Mouse (Mus musculus) liver, embryonic 11.5 days (tissue): ENCODE results near the gene Nop53. TPM values are rescaled to one million over a fixed set of nuclear protein-coding genes. Genes with fewer than 3 reads are reported as not detected.

ENCODE experiments used
- ATAC-seq: fragments of 200-750 bp; cut with Nextera tagmentation; replicated peaks from 2 replicates; pipeline ENCODE4 v1.8.0; 2017; ENCODE audit warnings: moderate number of reproducible peaks, mild to moderate bottlenecking, moderate TSS enrichment, moderate library complexity; ENCODE audit not compliant: low FRiP score
- DNase-seq: peaks from one replicate; pipeline ENCODE4 v3.0.0-alpha.2; 2017; ENCODE audit warnings: low spot score
- H3K27ac ChIP-seq: fragments of 300-500 bp; sonication (generic); 2 replicates; pipeline ENCODE4 v1.5.1; 2014; ENCODE audit warnings: mild to moderate bottlenecking, low read depth, low read length, control low read depth
- H3K27me3 ChIP-seq: fragments of 300-500 bp; sonication (generic); replicated peaks from 2 replicates; pipeline ENCODE4 v1.6.1; 2014; ENCODE audit warnings: low read length, mixed read lengths; ENCODE audit not compliant: control insufficient read depth, insufficient read depth
- H3K36me3 ChIP-seq: fragments of 300-500 bp; sonication (generic); 2 replicates; pipeline ENCODE4 v1.6.1; 2014; ENCODE audit warnings: mild to moderate bottlenecking, low read length, moderate library complexity, mixed read lengths; ENCODE audit not compliant: control insufficient read depth, insufficient read depth
- H3K4me1 ChIP-seq: fragments of 300-500 bp; sonication (generic); replicated peaks from 2 replicates; pipeline ENCODE4 v1.6.1; 2014; ENCODE audit warnings: low read length, mixed read lengths; ENCODE audit not compliant: control insufficient read depth, insufficient read depth
- H3K4me2 ChIP-seq: fragments of 300-500 bp; sonication (generic); 2 replicates; pipeline ENCODE4 v1.6.1; 2014; ENCODE audit warnings: mild to moderate bottlenecking, control low read depth, moderate library complexity
- H3K4me3 ChIP-seq: fragments of 300-500 bp; sonication (generic); 2 replicates; pipeline ENCODE4 v1.5.1; 2014; ENCODE audit warnings: low read depth, low read length, control low read depth
- H3K9ac ChIP-seq: fragments of 300-500 bp; sonication (generic); 2 replicates; pipeline ENCODE4 v1.6.1; 2014; ENCODE audit warnings: low read depth, low read length, control low read depth
- H3K9me3 ChIP-seq: fragments of 300-500 bp; sonication (generic); 2 replicates; pipeline ENCODE4 v1.6.1; 2016; ENCODE audit warnings: low read length, inconsistent platforms, mixed read lengths; ENCODE audit not compliant: control insufficient read depth
- whole genome bisulfite sequencing: fragments of 180-500 bp; shearing (Covaris S2); extraction: QIAGEN DNeasy Blood & Tissue Kit; methylation state at CpG from one replicate; pipeline ENCODE4 v1.1.7; 2014; 5-methylcytosine and 5-hydroxymethylcytosine counted together
- polyA plus RNA-seq: library from polyadenylated mRNA; unstranded; fragments of >200 nt; fragmentation: Nextera tagmentation; extraction: Ambion mirVana; gene quantifications from 2 replicates; pipeline ENCODE4 v1.2.1, GENCODE M21; 2014

The Nop53 gene
- polyA plus RNA-seq, 1 experiment from 2014 or later: 217 TPM

GRCm38 (mm10) chr7:15953307-15954074 lies 7.6 kb upstream of the Nop53 start:
- ATAC-seq: no peak
- no peak for DNase-seq
- no peak overlapping the region for H3K4me3 ChIP-seq
- H3K9ac ChIP-seq: no peak overlapping the region
- no peak overlapping the region for H3K4me2 ChIP-seq
- WGBS: 64% methylated on average over 13 of the region's 13 CpGs
- H3K27ac ChIP-seq: no peak overlapping the region
- H3K36me3 ChIP-seq: no peaks in the 10 kb centered on the region
- H3K9me3 ChIP-seq: no peaks in the 10 kb centered on the region
- peaks cover 10% of the 10 kb centered on the region for H3K27me3 ChIP-seq
- peaks cover 40% of the 10 kb centered on the region for H3K4me1 ChIP-seq

- ATAC-seq: peak; percentile 87
- no peaks in the 10 kb centered on the region for H3K9me3 ChIP-seq
- peaks cover 47% of the 10 kb centered on the region for H3K4me1 ChIP-seq
- DNase-seq: no peak
- H3K36me3 ChIP-seq: no peaks in the 10 kb centered on the region
- H3K9ac ChIP-seq: no peak overlapping the region
- peaks cover 10% of the 10 kb centered on the region for H3K27me3 ChIP-seq
- 34% methylated on average over 3 of the region's 3 CpGs for WGBS
- H3K4me3 ChIP-seq: no peak overlapping the region
- 0 out of 2 replicates have a peak overlapping the region, but pooled peaks have one; percentile 54 for H3K27ac ChIP-seq
- H3K4me2 ChIP-seq: no peak overlapping the region
Observed at GRCm38 (mm10) chr7:15952416-15952815, 6.5 kb upstream of the Nop53 start.

- 80% methylated on average over 15 of the region's 15 CpGs for WGBS
- no peaks in the 10 kb centered on the region for H3K36me3 ChIP-seq
- no peak overlapping the region for H3K9ac ChIP-seq
- peaks cover 10% of the 10 kb centered on the region for H3K27me3 ChIP-seq
- peaks cover 41% of the 10 kb centered on the region for H3K4me1 ChIP-seq
- H3K27ac ChIP-seq: no peak overlapping the region
- H3K9me3 ChIP-seq: no peaks in the 10 kb centered on the region
- ATAC-seq: no peak
- H3K4me3 ChIP-seq: no peak overlapping the region
- DNase-seq: no peak
- H3K4me2 ChIP-seq: no peak overlapping the region
Observed at GRCm38 (mm10) chr7:15950008-15950407, 4.1 kb upstream of the Nop53 start.

GRCm38 (mm10) chr7:15949216-15949790 lies 3.4 kb upstream of the Nop53 start:
- Histone ChIP-seq H3K4me3 (no peak overlapping the region), H3K27me3 (peaks cover 10% of the 10 kb centered on the region), H3K4me2 (no peak overlapping the region), H3K36me3 (no peaks in the 10 kb centered on the region; the same call in 1 of the 2 replicates), H3K27ac (no peak overlapping the region), H3K9ac (no peak overlapping the region), H3K4me1 (peaks cover 39% of the 10 kb centered on the region), H3K9me3 (no peaks in the 10 kb centered on the region)
- no peak for ATAC-seq
- no peak for DNase-seq
- WGBS: 53% methylated on average over 7 of the region's 7 CpGs

GRCm38 (mm10) chr7:15948381-15948941 lies 2.6 kb upstream of the Nop53 start:
- ATAC-seq (peak; percentile 65), DNase-seq (peak; percentile 86)
- Histone ChIP-seq H3K27ac (0 out of 2 replicates have a peak overlapping the region, but pooled peaks have one; percentile 48), H3K4me1 (peaks cover 34% of the 10 kb centered on the region), H3K36me3 (peaks cover 4% of the 10 kb centered on the region), H3K4me3 (peak overlapping the region; percentile 33), H3K9ac (peak overlapping the region; percentile 57), H3K9me3 (no peaks in the 10 kb centered on the region), H3K27me3 (peaks cover 10% of the 10 kb centered on the region), H3K4me2 (peak overlapping the region; percentile 73)
- WGBS: 3% methylated on average over 23 of the region's 23 CpGs

GRCm38 (mm10) chr7:15947653-15948260 lies 1.9 kb upstream of the Nop53 start:
- peaks cover 32% of the 10 kb centered on the region for H3K4me1 ChIP-seq
- peak overlapping the region; percentile 73 for H3K4me2 ChIP-seq
- 0 out of 2 replicates have a peak overlapping the region, but pooled peaks have one; percentile 48 for H3K27ac ChIP-seq
- DNase-seq (no peak), ATAC-seq (no peak)
- peaks cover 8% of the 10 kb centered on the region for H3K36me3 ChIP-seq
- peaks cover 10% of the 10 kb centered on the region for H3K27me3 ChIP-seq
- peak overlapping the region; percentile 33; the same call in 1 of the 2 replicates for H3K4me3 ChIP-seq
- H3K9me3 ChIP-seq: no peaks in the 10 kb centered on the region
- peak overlapping the region; percentile 48; the same call in 1 of the 2 replicates for H3K9ac ChIP-seq
- 46% methylated on average over 4 of the region's 4 CpGs for WGBS

- peak overlapping the region; percentile 96 for H3K4me2 ChIP-seq
- H3K9ac ChIP-seq: peak overlapping the region; percentile 83
- DNase-seq (no peak), ATAC-seq (no peak)
- peaks cover 31% of the 10 kb centered on the region for H3K36me3 ChIP-seq
- H3K27ac ChIP-seq: peak overlapping the region; percentile 90
- H3K27me3 ChIP-seq: peaks cover 4% of the 10 kb centered on the region
- no peaks in the 10 kb centered on the region for H3K9me3 ChIP-seq
- H3K4me3 ChIP-seq: peak overlapping the region; percentile 83
- 6% methylated on average over 8 of the region's 8 CpGs for WGBS
- peaks cover 21% of the 10 kb centered on the region for H3K4me1 ChIP-seq
Observed at GRCm38 (mm10) chr7:15945211-15945610, 663 bp downstream of the Nop53 start.

GRCm38 (mm10) chr7:15944311-15944710 lies 1.6 kb downstream of the Nop53 start:
- H3K4me1 ChIP-seq: peaks cover 21% of the 10 kb centered on the region
- WGBS: 93% methylated on average over 1 of the region's 1 CpGs
- peak overlapping the region; percentile 83 for H3K4me3 ChIP-seq
- no peak for ATAC-seq
- H3K27ac ChIP-seq: no peak overlapping the region
- H3K9me3 ChIP-seq: no peaks in the 10 kb centered on the region
- peaks cover 40% of the 10 kb centered on the region for H3K36me3 ChIP-seq
- DNase-seq: no peak
- peak overlapping the region; percentile 96 for H3K4me2 ChIP-seq
- no peaks in the 10 kb centered on the region for H3K27me3 ChIP-seq
- no peak overlapping the region for H3K9ac ChIP-seq
